Mouse (Mus musculus) liver, embryonic 12.5 days (tissue): Measurements from ENCODE around the gene Zxdc. TPM values are rescaled to one million over a fixed set of nuclear protein-coding genes. Genes with fewer than 3 reads are reported as not detected.
A peak's percentile ranks its signal among the peaks of the same experiment; 100 is the strongest.

ENCODE experiments used
- ATAC-seq: fragments of 200-750 bp; cut with Nextera tagmentation; 2 replicates; pipeline ENCODE4 v1.8.0; 2017; ENCODE audit warnings: moderate number of reproducible peaks, mild to moderate bottlenecking, moderate library complexity
- H3K27ac ChIP-seq: fragments of 300-500 bp; sonication (generic); 2 replicates; pipeline ENCODE4 v1.5.1; 2016; ENCODE audit warnings: mild to moderate bottlenecking
- H3K27me3 ChIP-seq: fragments of 300-500 bp; sonication (generic); replicated peaks from 2 replicates; pipeline ENCODE4 v1.6.1; 2016; ENCODE audit warnings: mild to moderate bottlenecking, moderate library complexity
- H3K36me3 ChIP-seq: fragments of 300-500 bp; sonication (generic); 2 replicates; pipeline ENCODE4 v1.6.1; 2016; ENCODE audit warnings: mild to moderate bottlenecking, moderate library complexity
- H3K4me1 ChIP-seq: fragments of 300-500 bp; sonication (generic); 2 replicates; pipeline ENCODE4 v1.6.1; 2016
- H3K4me2 ChIP-seq: fragments of 300-500 bp; sonication (generic); 2 replicates; pipeline ENCODE4 v1.6.1; 2016; ENCODE audit warnings: mild to moderate bottlenecking, moderate library complexity
- H3K4me3 ChIP-seq: fragments of 300-500 bp; sonication (generic); 2 replicates; pipeline ENCODE4 v1.5.1; 2016; ENCODE audit warnings: mild to moderate bottlenecking, moderate library complexity
- H3K9ac ChIP-seq: fragments of 300-500 bp; sonication (generic); 2 replicates; pipeline ENCODE4 v1.6.1; 2016; ENCODE audit warnings: mild to moderate bottlenecking, moderate library complexity
- H3K9me3 ChIP-seq: fragments of 300-500 bp; sonication (generic); replicated peaks from 2 replicates; pipeline ENCODE4 v1.6.1; 2016; ENCODE audit warnings: mild to moderate bottlenecking, moderate library complexity
- WGBS: fragments of 180-500 bp; shearing (Covaris S2); methylation state at CpG from one replicate; pipeline ENCODE4 v1.1.7; 2016; ENCODE audit not compliant: insufficient replicate concordance; 5-methylcytosine and 5-hydroxymethylcytosine counted together
- polyA plus RNA-seq: library from polyadenylated mRNA; unstranded; fragments of >200 nt; fragmentation: Nextera tagmentation; extraction: Ambion mirVana; gene quantifications from 2 replicates; pipeline ENCODE4 v1.2.1, GENCODE M21; 2016

The Zxdc gene
- polyA plus RNA-seq, 1 experiment from 2014 or later: 5.6 TPM

GRCm38 (mm10) chr6:90347183-90347582 is 22.1 kb upstream of the Zxdc start:
- 43% methylated on average over 4 of the region's 4 CpGs for WGBS
- H3K4me2 ChIP-seq: no peak overlapping the region
- no peaks in the 10 kb centered on the region for H3K9me3 ChIP-seq

GRCm38 (mm10) chr6:90348500-90348899 is 20.8 kb upstream of the Zxdc start:
- Histone ChIP-seq H3K9me3 (no peaks in the 10 kb centered on the region), H3K27ac (no peak overlapping the region), H3K4me1 (no peaks in the 10 kb centered on the region), H3K27me3 (peaks cover 7% of the 10 kb centered on the region; the same call in 1 of the 2 replicates), H3K4me3 (no peak overlapping the region), H3K4me2 (no peak overlapping the region), H3K36me3 (no peaks in the 10 kb centered on the region), H3K9ac (no peak overlapping the region)
- 58% methylated on average over 4 of the region's 4 CpGs for whole genome bisulfite sequencing
- no peak for ATAC-seq

More at GRCm38 (mm10) chr6:90347183-90347582, 22.1 kb upstream of the Zxdc start:
- H3K4me1 ChIP-seq: no peaks in the 10 kb centered on the region
- no peak for ATAC-seq
- H3K36me3 ChIP-seq: no peaks in the 10 kb centered on the region
- H3K27me3 ChIP-seq: 0 out of 2 replicates have a peak, but pooled peaks cover 2% of the 10 kb centered on the region
- H3K4me3 ChIP-seq: no peak overlapping the region
- no peak overlapping the region for H3K27ac ChIP-seq
- H3K9ac ChIP-seq: no peak overlapping the region

- no peaks in the 10 kb centered on the region for H3K36me3 ChIP-seq
- H3K4me1 ChIP-seq: no peaks in the 10 kb centered on the region
- H3K27me3 ChIP-seq: peaks cover 4% of the 10 kb centered on the region; the same call in 1 of the 2 replicates
- H3K4me2 ChIP-seq: no peak overlapping the region
- no peak for ATAC-seq
- H3K9ac ChIP-seq: no peak overlapping the region
- H3K9me3 ChIP-seq: no peaks in the 10 kb centered on the region
- H3K27ac ChIP-seq: no peak overlapping the region
- 62% methylated on average over 2 of the region's 2 CpGs for WGBS
- H3K4me3 ChIP-seq: no peak overlapping the region
Measured at GRCm38 (mm10) chr6:90350011-90350410, 19.3 kb upstream of the Zxdc start.

- Histone ChIP-seq H3K36me3 (no peaks in the 10 kb centered on the region), H3K4me3 (no peak overlapping the region), H3K4me2 (no peak overlapping the region), H3K4me1 (no peaks in the 10 kb centered on the region), H3K27ac (no peak overlapping the region), H3K9ac (no peak overlapping the region), H3K9me3 (no peaks in the 10 kb centered on the region), H3K27me3 (no peaks in the 10 kb centered on the region)
- 63% methylated on average over 5 of the region's 5 CpGs for WGBS
- ATAC-seq: no peak
Measured at GRCm38 (mm10) chr6:90358142-90358541, 11.2 kb upstream of the Zxdc start.

GRCm38 (mm10) chr6:90359445-90359844 is 9.8 kb upstream of the Zxdc start:
- Histone ChIP-seq H3K9ac (no peak overlapping the region), H3K4me2 (no peak overlapping the region), H3K9me3 (no peaks in the 10 kb centered on the region), H3K36me3 (no peaks in the 10 kb centered on the region), H3K4me1 (no peaks in the 10 kb centered on the region), H3K4me3 (no peak overlapping the region), H3K27me3 (no peaks in the 10 kb centered on the region), H3K27ac (no peak overlapping the region)
- ATAC-seq: no peak
- 49% methylated on average over 2 of the region's 2 CpGs for WGBS

GRCm38 (mm10) chr6:90360024-90360781 is 9.1 kb upstream of the Zxdc start:
- WGBS: 44% methylated on average over 7 of the region's 7 CpGs
- Histone ChIP-seq H3K9me3 (no peaks in the 10 kb centered on the region), H3K27ac (no peak overlapping the region), H3K27me3 (no peaks in the 10 kb centered on the region), H3K36me3 (no peaks in the 10 kb centered on the region), H3K9ac (no peak overlapping the region), H3K4me1 (no peaks in the 10 kb centered on the region), H3K4me2 (no peak overlapping the region), H3K4me3 (no peak overlapping the region)
- ATAC-seq: peak; percentile 30; the same call in 1 of the 2 replicates

GRCm38 (mm10) chr6:90360922-90361614 is 8.2 kb upstream of the Zxdc start:
- no peaks in the 10 kb centered on the region for H3K9me3 ChIP-seq
- ATAC-seq: no peak
- no peak overlapping the region for H3K9ac ChIP-seq
- H3K4me3 ChIP-seq: no peak overlapping the region
- H3K4me1 ChIP-seq: no peaks in the 10 kb centered on the region
- no peak overlapping the region for H3K27ac ChIP-seq
- H3K36me3 ChIP-seq: no peaks in the 10 kb centered on the region
- no peak overlapping the region for H3K4me2 ChIP-seq
- H3K27me3 ChIP-seq: no peaks in the 10 kb centered on the region
- 57% methylated on average over 6 of the region's 6 CpGs for WGBS

- no peak for ATAC-seq
- H3K4me2 ChIP-seq: no peak overlapping the region
- no peak overlapping the region for H3K4me3 ChIP-seq
- H3K4me1 ChIP-seq: no peaks in the 10 kb centered on the region
- H3K9me3 ChIP-seq: no peaks in the 10 kb centered on the region
- H3K27ac ChIP-seq: no peak overlapping the region
- 60% methylated on average over 5 of the region's 5 CpGs for WGBS
- no peaks in the 10 kb centered on the region for H3K36me3 ChIP-seq
- H3K9ac ChIP-seq: no peak overlapping the region
- H3K27me3 ChIP-seq: no peaks in the 10 kb centered on the region
Measured at GRCm38 (mm10) chr6:90363301-90363700, 6.0 kb upstream of the Zxdc start.

- no peaks in the 10 kb centered on the region for H3K9me3 ChIP-seq
- peak overlapping the region; percentile 77 for H3K27ac ChIP-seq
- H3K9ac ChIP-seq: peak overlapping the region; percentile 85
- H3K4me3 ChIP-seq: peak overlapping the region; percentile 90
- H3K36me3 ChIP-seq: peaks cover 32% of the 10 kb centered on the region
- H3K27me3 ChIP-seq: no peaks in the 10 kb centered on the region
- H3K4me1 ChIP-seq: peaks cover 55% of the 10 kb centered on the region
- H3K4me2 ChIP-seq: peak overlapping the region; percentile 99
- under 1% methylated on average over 82 of the region's 98 CpGs for WGBS
- peak; percentile 66 for ATAC-seq
Measured at GRCm38 (mm10) chr6:90369725-90370553, 647 bp downstream of the Zxdc start.

GRCm38 (mm10) chr6:90374647-90375046 is 5.4 kb downstream of the Zxdc start:
- Histone ChIP-seq H3K9me3 (no peaks in the 10 kb centered on the region), H3K9ac (0 out of 2 replicates have a peak overlapping the region, but pooled peaks have one; percentile 37), H3K27me3 (no peaks in the 10 kb centered on the region), H3K4me2 (peak overlapping the region; percentile 41), H3K4me1 (peaks cover 60% of the 10 kb centered on the region), H3K4me3 (no peak overlapping the region), H3K27ac (peak overlapping the region; percentile 80), H3K36me3 (peaks cover 72% of the 10 kb centered on the region)
- ATAC-seq: peak; percentile 95
- 33% methylated on average over 4 of the region's 4 CpGs for WGBS

- Histone ChIP-seq H3K27me3 (no peaks in the 10 kb centered on the region), H3K4me3 (no peak overlapping the region), H3K36me3 (peaks cover 93% of the 10 kb centered on the region), H3K4me2 (no peak overlapping the region), H3K9me3 (no peaks in the 10 kb centered on the region), H3K4me1 (peaks cover 35% of the 10 kb centered on the region), H3K27ac (no peak overlapping the region), H3K9ac (no peak overlapping the region)
- WGBS: 89% methylated on average over 2 of the region's 2 CpGs
- no peak for ATAC-seq
Measured at GRCm38 (mm10) chr6:90377708-90378107, 8.4 kb downstream of the Zxdc start.

GRCm38 (mm10) chr6:90381465-90381864 is 12.2 kb downstream of the Zxdc start:
- peaks cover 91% of the 10 kb centered on the region for H3K36me3 ChIP-seq
- no peaks in the 10 kb centered on the region for H3K9me3 ChIP-seq
- H3K4me3 ChIP-seq: no peak overlapping the region
- no peak for ATAC-seq
- H3K27ac ChIP-seq: no peak overlapping the region
- H3K4me1 ChIP-seq: no peaks in the 10 kb centered on the region
- H3K9ac ChIP-seq: no peak overlapping the region
- WGBS: 79% methylated on average over 2 of the region's 2 CpGs
- no peak overlapping the region for H3K4me2 ChIP-seq
- H3K27me3 ChIP-seq: no peaks in the 10 kb centered on the region
